Mouse (Mus musculus) megakaryocyte, adult 5-6 weeks (primary cell): ENCODE data around the gene Etv6. TPM values are rescaled to one million over a fixed set of nuclear protein-coding genes. Genes with fewer than 3 reads are reported as not detected.

Experiments used
- ATAC-seq: 2 replicates; pipeline ENCODE4 v1.8.0; 2016; ENCODE audit warnings: mild to moderate bottlenecking, inconsistent platforms; ENCODE audit not compliant: poor library complexity, severe bottlenecking
- total RNA-seq, 2 experiments: library from RNA; stranded (forward) in 1 of 2; stranded (reverse) in 1 of 2; fragments of 153-499, 151-499 nt in 1 of 2; fragments of 221-1000, 200-1000 nt in 1 of 2; gene quantifications; 2 replicates each; pipeline versions ENCODE4 v1.2.3 to v1.2.4; 2015 to 2017

Etv6 gene
- total RNA-seq, 2 experiments from 2014 or later: 32.9 to 66.7 TPM

DNA sequence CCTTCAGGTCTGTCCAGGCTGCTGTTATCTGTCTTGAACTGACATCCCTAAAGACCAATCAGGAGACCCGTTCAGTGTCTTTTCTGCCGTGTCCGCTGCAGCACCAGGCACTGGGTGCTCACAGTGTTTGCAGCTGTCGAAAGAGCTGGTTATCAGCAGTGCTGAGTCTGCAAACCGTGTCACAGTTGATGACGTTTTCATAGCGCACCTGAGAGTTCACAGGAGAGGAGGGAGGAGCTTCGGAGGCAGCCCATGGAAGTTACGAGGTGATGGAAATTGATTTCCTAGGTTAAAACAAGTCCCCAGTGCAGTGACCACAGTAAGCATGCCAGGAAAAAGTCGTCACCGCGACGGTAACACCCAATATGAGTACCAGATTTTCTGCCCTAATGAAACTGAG lies 125.5 kb downstream of the Etv6 start:
- no peak for ATAC-seq

DNA sequence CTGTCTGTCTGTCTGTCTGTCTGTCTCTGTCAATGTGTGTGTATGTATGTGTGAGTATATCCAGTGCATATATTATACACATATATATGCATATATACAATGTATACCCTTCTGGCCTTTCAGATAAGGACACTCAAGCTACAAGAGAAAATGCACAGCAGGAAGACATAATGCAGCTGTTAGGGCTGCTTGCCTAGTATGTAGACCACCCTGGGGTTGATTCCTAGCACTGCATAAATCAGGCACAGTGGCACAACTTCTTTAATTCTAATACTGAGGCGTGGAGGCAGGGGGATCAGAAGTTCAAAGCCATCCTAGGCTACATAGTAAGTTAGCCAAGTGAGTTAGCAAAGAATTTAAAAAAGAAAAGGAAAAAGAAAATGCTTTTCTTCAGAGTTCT lies 127.8 kb downstream of the Etv6 start:
- no peak for ATAC-seq

GRCm38 (mm10) chr6:134164356-134164755 lies 128.9 kb downstream of the Etv6 start:
- ATAC-seq: no peak

GRCm38 (mm10) chr6:134165012-134165411 lies 129.5 kb downstream of the Etv6 start:
- peak; percentile 37; the same call in 1 of the 2 replicates for ATAC-seq

DNA sequence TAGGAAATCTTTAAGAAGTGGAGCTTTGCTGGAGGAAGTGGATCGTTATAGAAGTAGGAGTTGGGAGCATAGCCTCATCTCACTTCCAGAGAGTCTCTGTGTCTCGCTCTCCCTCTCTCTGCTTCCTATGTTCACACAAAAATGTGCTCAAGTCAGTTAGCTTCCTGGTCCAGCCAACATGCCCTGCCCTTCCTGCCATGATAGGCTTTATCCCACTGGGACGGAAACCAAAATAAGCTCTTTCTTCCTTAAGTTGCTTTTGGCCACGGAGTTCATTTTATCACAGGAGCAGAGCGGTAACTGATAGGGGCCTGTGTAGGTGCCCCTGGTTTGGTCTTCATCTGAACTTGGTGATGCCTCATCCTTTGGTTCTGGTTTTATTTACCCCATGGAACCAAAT lies 132.5 kb downstream of the Etv6 start:
- ATAC-seq: no peak

DNA sequence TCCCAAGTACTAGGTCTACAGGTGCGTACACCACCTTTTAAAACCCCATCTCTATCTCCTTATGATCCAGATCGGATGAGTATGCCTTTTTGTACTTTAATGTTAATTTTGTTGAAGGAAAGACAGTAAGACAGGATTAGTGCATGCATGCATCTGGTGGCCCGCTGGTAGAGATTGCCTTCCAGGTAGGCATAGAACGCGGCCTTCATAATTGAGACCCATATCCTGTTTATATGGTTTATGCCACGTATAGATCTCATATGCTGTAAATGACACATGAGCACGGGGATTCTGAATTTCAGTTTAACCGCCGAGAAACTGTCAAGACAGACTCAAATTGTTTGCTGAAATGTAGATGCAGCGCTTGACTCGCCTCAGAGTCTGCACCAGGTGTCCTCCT lies 133.3 kb downstream of the Etv6 start:
- ATAC-seq: no peak

DNA sequence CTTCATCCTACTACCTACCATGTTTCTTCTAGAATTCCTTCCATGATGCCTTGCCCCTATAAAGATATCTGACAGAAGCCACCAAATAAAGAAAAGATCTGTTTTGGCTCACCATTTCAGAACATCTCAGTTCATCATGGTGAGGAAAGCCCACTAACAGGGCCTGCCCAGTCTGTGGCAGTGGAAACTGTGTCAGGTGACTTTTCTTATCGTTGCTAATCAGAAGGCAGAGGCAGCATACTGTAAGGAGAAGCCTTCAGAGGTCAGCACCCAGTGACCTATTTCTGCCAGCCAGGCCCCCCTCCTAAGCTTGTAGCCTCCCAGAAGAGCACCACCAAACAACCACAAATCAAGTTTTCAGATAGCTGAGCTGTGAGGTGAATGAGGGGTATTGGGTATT lies 135.7 kb downstream of the Etv6 start:
- peak; percentile 33 for ATAC-seq

DNA sequence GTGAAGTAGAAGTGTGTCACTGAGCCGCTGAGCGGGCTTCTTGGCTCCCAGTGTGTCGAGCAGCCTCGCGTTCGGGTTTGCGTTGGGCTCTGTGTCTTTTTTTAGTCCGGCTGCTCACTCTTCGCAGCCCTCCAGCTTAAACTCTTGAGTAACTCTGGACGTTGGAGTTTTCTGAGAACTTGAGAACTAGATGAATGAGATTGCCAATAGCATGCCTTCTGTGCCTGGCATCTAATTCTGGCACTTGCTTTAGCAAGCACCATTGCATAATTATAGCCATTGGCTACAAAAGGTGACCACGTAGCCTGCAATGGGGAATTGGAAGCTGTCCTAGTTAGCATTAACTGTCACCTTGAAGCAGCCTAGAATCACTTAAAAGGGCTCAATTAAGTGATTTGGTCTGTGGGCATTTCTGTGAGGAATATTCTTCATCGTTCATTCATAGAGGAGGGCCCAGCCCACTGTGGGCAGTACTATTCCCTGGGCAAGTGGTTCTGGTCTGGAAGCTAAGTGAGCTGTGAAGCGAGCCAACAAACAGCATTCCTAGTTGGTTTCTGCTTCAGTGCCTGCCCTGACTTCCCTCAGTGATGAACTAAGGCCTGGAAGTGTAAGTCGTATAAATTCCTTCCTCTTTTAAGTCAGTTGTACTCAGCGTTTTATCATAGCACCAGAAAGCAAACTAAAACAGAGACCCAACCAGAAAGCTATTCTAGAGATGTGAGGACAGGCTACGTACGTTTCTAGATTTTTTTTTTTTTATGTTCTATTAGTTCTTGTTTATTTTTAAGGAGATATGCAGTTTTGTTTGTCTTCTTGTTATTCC lies 136.6 kb downstream of the Etv6 start:
- peak; percentile 63 for ATAC-seq

- ATAC-seq: peak; percentile 48
These were observed 137.9 kb downstream of the Etv6 start for GRCm38 (mm10) chr6:134173439-134173838.

GRCm38 (mm10) chr6:134175059-134175458 lies 139.6 kb downstream of the Etv6 start:
- no peak for ATAC-seq

DNA sequence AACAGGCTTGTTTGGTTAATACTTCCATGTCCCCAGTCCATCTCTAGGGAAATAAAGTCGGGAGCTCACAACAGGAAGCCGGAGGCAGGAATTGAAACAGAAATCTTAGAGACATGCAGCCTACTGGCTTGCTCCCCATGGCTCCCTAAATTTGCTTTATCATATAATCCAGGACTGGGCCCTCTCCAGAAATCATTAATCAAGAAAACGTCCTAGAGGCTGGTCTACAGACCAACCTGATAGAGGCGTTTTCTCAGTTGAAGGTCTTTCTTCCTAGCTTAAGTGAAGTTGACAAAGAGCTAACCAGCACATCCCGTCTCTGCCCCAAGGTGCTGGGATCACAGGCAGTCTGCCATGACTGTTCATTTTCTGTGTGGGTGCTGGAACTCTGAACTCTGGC lies 141.7 kb downstream of the Etv6 start:
- ATAC-seq: no peak

DNA sequence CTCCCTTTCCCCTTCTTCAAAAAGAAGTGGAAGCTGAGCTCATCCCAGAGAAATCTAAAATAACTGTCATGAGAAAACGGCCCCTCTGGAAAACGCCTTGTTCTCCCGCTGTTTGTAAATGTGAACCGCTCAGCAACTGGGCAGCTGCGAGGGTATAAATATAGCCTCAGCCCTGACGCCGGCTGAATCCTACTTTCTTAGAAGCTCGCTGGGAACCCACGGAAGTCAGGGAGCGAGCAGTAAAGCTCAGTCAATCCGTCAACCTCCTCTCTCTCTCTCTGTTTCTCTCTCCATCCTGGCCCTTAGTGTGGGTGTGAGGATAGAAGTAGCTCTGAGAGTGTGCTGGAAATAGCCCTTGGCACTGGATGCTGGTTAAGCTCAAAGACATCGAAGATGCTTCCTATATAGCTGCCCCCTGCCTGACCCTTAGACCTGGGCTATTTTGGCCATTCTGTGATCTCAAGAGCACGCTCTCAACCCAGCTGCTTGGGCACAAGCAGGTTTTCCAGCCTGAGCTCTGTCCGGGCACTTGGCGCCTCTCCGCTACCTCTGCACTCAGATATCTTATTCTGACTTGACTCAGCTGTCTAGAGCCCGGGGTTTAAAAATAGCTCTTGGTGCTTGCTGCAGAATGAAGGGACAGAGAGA lies 146.9 kb downstream of the Etv6 start:
- ATAC-seq: no peak

DNA sequence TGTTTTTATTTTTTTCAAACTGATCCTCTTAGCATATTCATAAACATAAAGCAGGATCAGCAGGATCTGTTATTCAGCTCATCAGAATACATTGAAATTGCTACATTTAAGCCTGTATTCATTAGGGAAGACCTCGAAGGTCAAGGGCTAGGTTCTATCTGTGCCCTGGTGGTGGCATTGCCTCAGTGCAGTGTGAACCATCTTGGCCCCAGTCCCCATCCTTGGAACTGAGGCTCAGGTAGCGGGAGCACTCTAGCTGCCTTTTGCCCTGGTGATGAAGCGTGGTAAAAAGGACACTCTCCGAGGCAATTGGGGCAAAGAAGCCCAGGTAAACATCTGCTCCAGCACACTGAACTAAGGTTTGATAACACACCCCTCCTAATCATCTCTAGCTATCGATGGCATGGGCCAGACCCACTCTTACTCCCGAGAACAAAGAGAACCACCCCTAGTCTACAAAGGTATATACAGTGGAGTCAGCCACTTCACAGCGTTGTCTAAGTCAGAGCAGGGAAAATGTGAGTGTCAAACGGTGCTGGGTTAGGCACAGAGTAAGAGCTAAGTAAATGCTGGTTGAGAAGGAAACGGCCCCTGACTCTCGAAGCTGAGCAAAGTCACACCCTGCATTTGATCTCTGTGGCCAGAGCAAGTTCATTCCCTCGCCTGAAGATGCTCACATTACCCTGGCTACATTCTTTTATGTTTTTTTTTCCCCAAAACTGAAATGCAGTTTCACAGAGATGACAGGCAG lies 148.3 kb downstream of the Etv6 start:
- ATAC-seq: no peak

DNA sequence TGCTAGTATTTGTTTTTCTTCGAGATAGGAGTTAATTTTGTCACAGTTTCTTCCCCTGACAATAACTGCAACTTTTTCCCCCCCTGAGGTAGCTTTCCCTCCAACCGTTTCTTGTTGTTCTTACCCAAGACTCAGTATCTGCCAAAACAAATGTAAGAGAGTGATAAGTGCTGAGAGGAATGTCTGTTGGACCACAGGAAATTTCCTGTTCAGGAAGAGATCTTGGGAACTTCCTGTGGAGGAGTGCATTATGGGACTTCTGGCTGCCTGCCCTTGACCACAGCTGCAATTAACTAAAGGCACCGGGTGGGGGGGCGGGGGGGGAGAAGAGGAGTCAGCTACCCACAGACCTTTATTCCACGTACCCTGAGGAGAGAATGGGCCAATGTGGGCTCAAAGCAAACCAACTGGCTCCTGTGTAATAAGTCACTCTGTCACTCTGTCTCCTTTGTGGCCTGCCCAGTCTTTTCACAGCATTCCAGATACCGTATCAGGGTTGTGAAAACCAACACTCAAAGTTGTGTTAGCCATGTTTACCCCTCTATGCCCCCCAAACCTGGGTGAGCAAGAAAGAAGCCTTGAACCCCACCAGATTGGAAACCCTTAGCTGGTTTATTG lies 150.9 kb downstream of the Etv6 start:
- no peak for ATAC-seq

DNA sequence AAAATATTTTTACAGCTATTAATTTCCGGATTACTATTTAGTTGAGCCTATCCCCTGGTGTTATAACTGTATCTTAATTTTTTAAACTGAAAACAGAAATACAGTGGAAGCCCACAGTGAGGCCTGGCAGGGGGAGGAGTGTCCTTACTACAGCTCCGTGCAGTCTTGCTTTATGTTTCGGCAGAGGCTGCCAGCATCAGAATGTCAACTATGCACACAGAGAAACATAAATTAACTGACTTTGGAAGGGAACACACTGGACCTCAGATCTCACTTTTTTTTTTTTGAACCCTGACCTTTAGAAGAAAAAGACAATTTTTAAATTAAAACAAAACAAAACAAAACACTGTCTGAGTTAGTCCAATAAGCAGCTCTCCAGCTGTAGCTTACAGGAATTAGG lies 153.2 kb downstream of the Etv6 start:
- ATAC-seq: no peak

DNA sequence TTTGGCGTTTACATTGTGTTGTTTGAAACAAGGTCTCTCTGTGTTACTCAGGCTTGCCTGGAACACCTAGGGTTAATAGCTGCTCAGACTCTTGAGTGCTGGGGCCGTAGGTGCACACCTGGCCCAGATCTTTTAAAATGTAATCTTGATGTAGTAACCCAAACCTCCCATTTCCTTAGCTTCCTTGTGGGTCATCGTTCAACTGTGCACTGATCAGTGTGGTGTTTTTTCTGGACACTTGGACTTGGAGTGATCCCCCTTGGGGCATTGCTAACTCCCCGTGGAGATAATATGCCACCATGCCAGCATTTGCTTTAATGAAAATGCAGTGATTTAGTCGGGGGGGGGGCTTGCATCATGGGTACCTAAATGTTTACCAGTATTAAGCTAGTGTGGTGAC lies 153.7 kb downstream of the Etv6 start:
- no peak for ATAC-seq

DNA sequence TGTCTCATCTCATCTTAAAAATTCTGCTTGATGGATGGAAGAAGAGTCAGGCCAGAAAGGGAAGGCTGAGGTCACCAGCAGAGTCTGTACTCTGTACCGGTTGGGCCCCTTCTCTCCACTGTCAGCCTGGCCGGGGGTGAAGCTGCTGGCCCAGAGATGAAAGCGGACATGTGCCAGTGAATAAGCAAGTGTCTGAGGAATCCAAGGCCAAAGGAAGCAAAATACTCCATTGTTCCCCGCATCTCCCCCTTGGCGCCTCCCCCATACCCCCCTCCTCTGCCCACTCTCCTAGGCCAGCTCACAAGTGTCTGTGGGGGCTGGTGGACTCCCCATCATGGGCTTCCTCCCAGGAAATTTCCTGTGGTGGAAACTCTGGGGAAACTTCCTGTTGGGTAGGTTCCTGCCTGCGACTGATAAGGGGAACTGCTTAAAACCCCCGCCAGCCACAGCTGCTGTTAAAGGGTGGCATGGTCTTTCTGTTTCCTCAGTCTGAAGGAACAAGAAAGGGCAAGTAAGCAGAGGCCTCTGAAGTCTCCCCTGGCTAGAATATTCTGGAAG lies 154.2 kb downstream of the Etv6 start:
- peak; percentile 89 for ATAC-seq

DNA sequence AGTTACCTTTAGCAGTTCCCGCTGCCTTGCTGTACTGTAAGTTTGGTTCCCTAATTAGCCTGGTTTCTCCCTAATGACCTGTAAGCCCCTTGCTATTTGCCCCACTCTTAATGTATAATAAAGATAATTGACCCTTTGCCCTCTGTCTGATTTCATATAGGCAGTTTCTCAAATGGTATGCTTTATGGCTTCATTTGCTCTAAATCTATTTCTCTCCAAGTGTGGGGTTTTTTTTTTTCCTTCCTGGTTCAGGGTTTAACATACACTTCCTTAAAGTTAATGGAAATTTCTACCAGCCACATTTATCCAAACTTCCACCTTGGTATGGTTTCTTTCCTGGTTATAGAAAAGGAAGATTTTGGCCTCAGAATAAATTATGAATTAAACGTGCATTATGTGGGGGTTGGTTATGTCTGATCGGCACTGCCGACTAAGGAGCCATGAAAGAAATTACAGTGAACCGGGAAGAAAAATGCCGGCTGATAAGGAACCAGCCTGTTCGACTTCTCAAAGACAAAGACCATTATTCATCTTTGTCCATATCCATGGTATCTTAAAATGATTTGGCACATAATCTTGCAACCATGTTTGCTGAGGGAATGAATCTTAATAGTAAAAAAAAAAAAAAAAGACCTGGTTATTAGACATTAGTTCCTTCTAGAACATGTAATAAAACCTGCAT lies 155.2 kb downstream of the Etv6 start:
- ATAC-seq: no peak

DNA sequence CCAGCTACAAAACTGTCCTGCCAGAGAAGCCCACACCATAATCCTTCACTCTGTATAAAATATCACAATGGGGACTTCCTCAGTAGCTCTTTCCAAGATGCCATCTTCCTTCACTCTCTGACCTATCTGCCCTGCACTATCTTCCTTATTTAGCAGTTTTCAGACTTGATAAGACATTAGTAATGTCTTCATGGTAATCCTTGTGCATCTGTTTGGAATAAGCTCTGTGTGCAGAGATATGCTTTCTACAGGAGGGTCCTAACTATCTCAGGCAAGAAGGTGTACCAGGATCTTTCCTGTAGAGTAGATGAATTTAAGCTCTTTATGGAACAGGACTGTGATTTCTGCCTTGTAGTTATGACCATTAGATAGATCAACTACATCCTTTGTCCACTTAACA lies 157.2 kb downstream of the Etv6 start:
- no peak for ATAC-seq

- no peak for ATAC-seq
These were observed 164.4 kb downstream of the Etv6 start for GRCm38 (mm10) chr6:134199895-134200294.
